ENCODE assay signal across 10 mouse cellular contexts in the genomic region with DNA sequence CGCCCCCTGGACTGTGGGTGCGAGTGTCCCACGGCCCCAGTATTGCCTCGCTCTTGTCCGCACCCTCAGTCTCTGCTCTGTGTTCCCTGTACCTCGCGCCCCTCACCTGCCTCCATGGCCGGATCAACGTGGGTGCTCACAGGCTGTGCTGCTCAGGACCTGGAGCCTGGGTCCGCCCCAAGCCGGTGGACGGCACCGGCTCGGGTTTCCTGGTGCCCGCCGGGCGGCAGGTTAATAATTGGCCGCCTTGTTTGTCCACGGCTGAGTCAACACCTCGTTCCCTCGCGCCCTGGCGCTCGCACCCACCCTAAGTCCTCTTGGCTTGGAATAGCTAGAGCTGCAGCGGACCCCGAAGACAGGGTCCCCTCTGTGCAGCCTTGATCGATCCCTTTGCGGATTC. TPM values are rescaled to one million over a fixed set of nuclear protein-coding genes. Genes with fewer than 3 reads are reported as not detected.
DNase-seq lines count a peak whose midpoint lies in the region; ATAC-seq and TF ChIP-seq lines count a peak whose summit lies in the region.
"Had no signal": no experiment of that assay in that cellular context is flagged by ENCODE, and none has a peak within 500 bp of the region (broad histone marks: within the 10 kb centered on the region; RNA-seq: fewer than 3 reads in every experiment).

A gene (minus strand): TSS at position 189 of the 400 bp plus-strand sequence.

- no peak within 1 kb of the TSS for H3K27ac ChIP-seq in heart, embryonic 11.5 days (ENCODE audit: low read depth, low read length)
- H3K27ac ChIP-seq in intestine, embryonic 16.5 days (ENCODE audit: low read length) = no peak within 1 kb of the TSS
- H3K27ac ChIP-seq in liver, embryonic 14.5 days = no peak within 1 kb of the TSS
- H3K27ac ChIP-seq in small intestine, adult 2 months (ENCODE audit: insufficient read depth, low read depth, low read length) = no peak within 1 kb of the TSS

- no peak for TF ChIP-seq POLR2A in small intestine, adult 2 months (IDR thresholded peaks at IDR 0.05; ENCODE audit: low read depth, low read length)

- H3K9ac ChIP-seq in heart, embryonic 11.5 days (ENCODE audit: low read depth, low read length) = no peak within 1 kb of the TSS
- peak within 1 kb of the TSS; percentile 41 for H3K9ac ChIP-seq in intestine, embryonic 16.5 days (ENCODE audit: low read depth, low read length)
- no peak within 1 kb of the TSS for H3K9ac ChIP-seq in liver, embryonic 14.5 days (replicated peaks)

- ATAC-seq in heart, embryonic 11.5 days (replicated peaks; ENCODE audit: insufficient number of reproducible peaks, low FRiP score, low TSS enrichment) = no peak
- ATAC-seq in intestine, embryonic 16.5 days = peak; percentile 84
- peak; percentile 45 for ATAC-seq in liver, embryonic 14.5 days (ENCODE audit: insufficient read depth)

- H3K9me3 ChIP-seq in heart, embryonic 11.5 days (replicated peaks; ENCODE audit: control insufficient read depth, low read length) = no peaks in the 10 kb centered on the region
- no peaks in the 10 kb centered on the region for H3K9me3 ChIP-seq in intestine, embryonic 16.5 days (ENCODE audit: control insufficient read depth, low read length)
- no peaks in the 10 kb centered on the region for H3K9me3 ChIP-seq in liver, embryonic 14.5 days (ENCODE audit: control insufficient read depth, low read length)

- H3K4me3 ChIP-seq in heart, embryonic 11.5 days (ENCODE audit: low read depth, low read length) = 0 out of 2 replicates have a peak within 1 kb of the TSS, but pooled peaks have one; percentile 13
- H3K4me3 ChIP-seq in intestine, embryonic 16.5 days (ENCODE audit: low read length) = peak within 1 kb of the TSS; percentile 40
- H3K4me3 ChIP-seq in liver, embryonic 14.5 days (ENCODE audit: insufficient read depth in 1 of 2, low read depth in 2 of 2, low read length in 2 of 2) = peak within 1 kb of the TSS in 1 of 2 experiments; percentile 20; a peak in 1 of 4 replicates
- H3K4me3 ChIP-seq in small intestine, adult 2 months (ENCODE audit: low read depth, low read length) = peak within 1 kb of the TSS; percentile 54

- DNase-seq in heart, adult 18-20 months = no peak
- no peak for DNase-seq in liver, embryonic 14.5 days (ENCODE audit: low read depth in 3 of 3, low spot score in 3 of 3)
- DNase-seq in spleen, postnatal 10 days (ENCODE audit: low spot score in 2 of 2) = no peak
- no peak for DNase-seq in retina, postnatal 1 day
- no peak for DNase-seq in B cell, adult 2 months

- WGBS in heart, embryonic 11.5 days (ENCODE audit: insufficient replicate concordance) = 8% methylated on average over 28 of the region's 28 CpGs
- 5% methylated on average over 28 of the region's 28 CpGs for WGBS in intestine, embryonic 16.5 days
- WGBS in liver, embryonic 14.5 days (ENCODE audit: insufficient replicate concordance) = 11% methylated on average over 28 of the region's 28 CpGs
- WGBS in small intestine, adult 2 months = 5% methylated on average over 28 of the region's 28 CpGs

- H3K27me3 ChIP-seq in heart, embryonic 11.5 days (ENCODE audit: control insufficient read depth, insufficient read depth, low read length) = peaks cover 57% of the 10 kb centered on the region
- H3K27me3 ChIP-seq in intestine, embryonic 16.5 days (replicated peaks; ENCODE audit: control insufficient read depth, insufficient read depth, low read length) = peaks cover 17% of the 10 kb centered on the region
- H3K27me3 ChIP-seq in liver, embryonic 14.5 days (ENCODE audit: control insufficient read depth, insufficient read depth, low read length) = peaks cover 46% of the 10 kb centered on the region
- peaks cover 27% of the 10 kb centered on the region for H3K27me3 ChIP-seq in small intestine, adult 2 months (ENCODE audit: control insufficient read depth, insufficient read depth, low read length)

- H3K4me1 ChIP-seq in heart, embryonic 11.5 days (ENCODE audit: control insufficient read depth, insufficient read depth, low read length) = peaks cover 2% of the 10 kb centered on the region; the same call in 1 of the 2 replicates
- H3K4me1 ChIP-seq in intestine, embryonic 16.5 days (ENCODE audit: control insufficient read depth, insufficient read depth, low read length) = peaks cover 10% of the 10 kb centered on the region
- H3K4me1 ChIP-seq in liver, embryonic 14.5 days (replicated peaks; ENCODE audit: control insufficient read depth in 2 of 2, insufficient read depth in 2 of 2, low read length in 1 of 2) = no peaks in the 10 kb centered on the region
- H3K4me1 ChIP-seq in small intestine, adult 2 months (ENCODE audit: control insufficient read depth, insufficient read depth, insufficient read length, low read length) = peaks cover 6% of the 10 kb centered on the region

- TF ChIP-seq CTCF in liver, embryonic 14.5 days (IDR thresholded peaks at IDR 0.05; ENCODE audit: low read depth) = no peak
- no peak for TF ChIP-seq CTCF in small intestine, adult 2 months (IDR thresholded peaks at IDR 0.05; ENCODE audit: extremely low read depth, insufficient read length, insufficient replicate concordance, low read depth, low read length)

- no peaks in the 10 kb centered on the region for H3K36me3 ChIP-seq in heart, embryonic 11.5 days (ENCODE audit: control insufficient read depth, insufficient read depth, low read length)
- H3K36me3 ChIP-seq in intestine, embryonic 16.5 days (ENCODE audit: control insufficient read depth, insufficient read depth, low read length) = no peaks in the 10 kb centered on the region
- H3K36me3 ChIP-seq in liver, embryonic 14.5 days (replicated peaks; ENCODE audit: control insufficient read depth, insufficient read depth, low read depth) = no peaks in the 10 kb centered on the region
- no peaks in the 10 kb centered on the region for H3K36me3 ChIP-seq in small intestine, adult 2 months (ENCODE audit: control insufficient read depth, insufficient read depth, low read length)

- TF ChIP-seq EP300 in liver, embryonic 14.5 days (IDR thresholded peaks at IDR 0.05; ENCODE audit: low read depth) = no peak

- peak within 1 kb of the TSS; percentile 45 for H3K4me2 ChIP-seq in heart, embryonic 11.5 days
- H3K4me2 ChIP-seq in intestine, embryonic 16.5 days (ENCODE audit: low read depth, low read length) = peak within 1 kb of the TSS; percentile 71
- H3K4me2 ChIP-seq in liver, embryonic 14.5 days (ENCODE audit: low read depth) = peak within 1 kb of the TSS; percentile 41

RNA-seq across cellular contexts. Expression of the gene that starts here (rescaled TPM):
- polyA plus RNA-seq in heart, embryonic 11.5 days (2014; fragmentation: Nextera tagmentation; extraction: Ambion mirVana) = not detected in 2 replicates
- not detected for total RNA-seq in heart, adult 18-20 months (2021)
- polyA plus RNA-seq in intestine, embryonic 16.5 days (2015; fragmentation: Nextera tagmentation; extraction: Ambion mirVana) = 0.56 and 0.70 TPM in 2 replicates
- 0.39 and 0.64 TPM in 2 replicates for polyA plus RNA-seq in liver, embryonic 14.5 days (2012; rRNA removed)
- polyA plus RNA-seq in liver, embryonic 14.5 days (2014; fragmentation: Nextera tagmentation; extraction: Ambion mirVana) = 0.34 and 0.38 TPM in 2 replicates
- 0.81 and 4.0 TPM in 2 replicates for polyA plus RNA-seq in small intestine, adult 2 months (2012; rRNA removed)
- total RNA-seq: common myeloid progenitor, adult 5-6 weeks; neutrophil, adult 5-6 weeks had no signal

Comparison
In these comparisons a context has a peak if more than half of its experiments do, and no peak if none do; other contexts are left out.
1. Peak in ATAC-seq, H3K4me3 ChIP-seq, H3K9ac ChIP-seq and H3K4me2 ChIP-seq in intestine, embryonic 16.5 days; RNA of the gene not detected or under 1 TPM.
2. Peak in ATAC-seq and H3K4me2 ChIP-seq in liver, embryonic 14.5 days; RNA of the gene not detected or under 1 TPM.